ENCODE assay signal across 1 mouse cellular context in genomic region chr17:28211921-28212341, GRCm38 (mm10).
TF ChIP-seq lines count a peak whose summit lies in the region.

No protein-coding gene starts in this region.

TF ChIP-seq in MEL, 35 proteins besides CTCF, POLR2A, EP300 and RAD21 (continued from another document):
- TF ChIP-seq HCFC1 (IDR thresholded peaks at IDR 0.05; ENCODE audit: low read depth, low read length) (no peak), USF1 (IDR thresholded peaks at IDR 0.05; ENCODE audit: low read depth, low read length) (no peak), MYC (IDR thresholded peaks at IDR 0.05; ENCODE audit: low read depth, low read length) (no peak), POLR2AphosphoS2 (IDR thresholded peaks at IDR 0.05; ENCODE audit: low read length) (peak; percentile 27; the same call in 1 of the 2 replicates), CHD1 (IDR thresholded peaks at IDR 0.05; ENCODE audit: low read depth, low read length) (no peak), CHD2 (IDR thresholded peaks at IDR 0.05; ENCODE audit: low read length) (no peak), SMC3 (IDR thresholded peaks at IDR 0.05; ENCODE audit: low read depth, low read length) (no peak)
